Mouse (Mus musculus) MEL (cell line): ENCODE data around the gene Gm20388.

Source experiments
- CTCF ChIP-seq, 3 experiments: IDR thresholded peaks in 2 of 3; conservative IDR thresholded peaks in 1 of 3; 2 replicates each; pipeline ENCODE4 v1.5.1; 2011 to 2012; ENCODE audit warnings: low read length in 3 of 3, low read depth in 2 of 3, mild to moderate bottlenecking in 2 of 3, improper control_type of control experiment in 1 of 3, inconsistent platforms in 1 of 3, mixed read lengths in 1 of 3, moderate library complexity in 1 of 3; ENCODE audit not compliant: control insufficient read depth in 1 of 3, insufficient read depth in 1 of 3, poor library complexity in 1 of 3, severe bottlenecking in 1 of 3
- GABPA ChIP-seq: IDR thresholded peaks from 2 replicates; pipeline ENCODE4 v1.6.1; 2012; ENCODE audit warnings: low read depth, mild to moderate bottlenecking, inconsistent platforms, low read length, improper control_type of control experiment, moderate library complexity
- GATA1 ChIP-seq: IDR thresholded peaks from 2 replicates; pipeline ENCODE4 v1.6.1; 2011; ENCODE audit warnings: low read depth, low read length, improper control_type of control experiment
- HCFC1 ChIP-seq: IDR thresholded peaks from 2 replicates; pipeline ENCODE4 v1.6.1; 2012; ENCODE audit warnings: low read depth, mild to moderate bottlenecking, inconsistent platforms, low read length, improper control_type of control experiment, moderate library complexity
- JUND ChIP-seq: IDR thresholded peaks from 2 replicates; pipeline ENCODE4 v1.6.1; 2011; ENCODE audit warnings: low read depth, mild to moderate bottlenecking, improper control_type of control experiment, low read length
- MAX ChIP-seq: IDR thresholded peaks from 2 replicates; pipeline ENCODE4 v1.6.1; 2011; ENCODE audit warnings: low read length, improper control_type of control experiment
- MYB ChIP-seq: IDR thresholded peaks from 2 replicates; pipeline ENCODE4 v1.6.1; 2011; ENCODE audit warnings: mild to moderate bottlenecking, low read depth, low read length, improper control_type of control experiment
- MYC ChIP-seq: IDR thresholded peaks from 2 replicates; pipeline ENCODE4 v1.6.1; 2011; ENCODE audit warnings: low read depth, mild to moderate bottlenecking, low read length, improper control_type of control experiment, moderate library complexity
- POLR2A ChIP-seq, 2 experiments: IDR thresholded peaks; 2 replicates each; pipeline ENCODE4 v1.6.1; 2011 to 2012; ENCODE audit warnings: low read length in 2 of 2, mild to moderate bottlenecking in 2 of 2, control low read depth in 1 of 2, improper control_type of control experiment in 1 of 2, low read depth in 1 of 2, moderate library complexity in 1 of 2; ENCODE audit not compliant: control insufficient read depth in 1 of 2, insufficient read depth in 1 of 2, poor library complexity in 1 of 2
- TCF12 ChIP-seq: IDR thresholded peaks from 2 replicates; pipeline ENCODE4 v1.6.1; 2014; ENCODE audit warnings: low read depth, mild to moderate bottlenecking, inconsistent platforms, low read length, improper control_type of control experiment, moderate library complexity
- USF1 ChIP-seq: IDR thresholded peaks from 2 replicates; pipeline ENCODE4 v1.6.1; 2014; ENCODE audit warnings: low read depth, mild to moderate bottlenecking, inconsistent platforms, low read length, improper control_type of control experiment, moderate library complexity
- ZNF384 ChIP-seq: IDR thresholded peaks from 2 replicates; pipeline ENCODE4 v1.6.1; 2012; ENCODE audit warnings: low read depth, mild to moderate bottlenecking, inconsistent platforms, low read length, improper control_type of control experiment

- TF ChIP-seq TCF12: no peak
- TF ChIP-seq USF1: no peak
- no peak for TF ChIP-seq CTCF (IDR thresholded peaks at IDR 0.05 in 2 of 3, conservative IDR thresholded peaks at IDR 0.05 in 1 of 3; ENCODE audit: control insufficient read depth in 1 of 3, insufficient read depth in 1 of 3, low read depth in 2 of 3, low read length in 3 of 3, poor library complexity in 1 of 3, severe bottlenecking in 1 of 3)
- TF ChIP-seq POLR2A (IDR thresholded peaks at IDR 0.05; ENCODE audit: control insufficient read depth in 1 of 2, insufficient read depth in 1 of 2, low read depth in 1 of 2, low read length in 2 of 2, poor library complexity in 1 of 2): no peak
- TF ChIP-seq MYB: no peak
- TF ChIP-seq ZNF384: no peak
- no peak for TF ChIP-seq GATA1
- no peak for TF ChIP-seq JUND
- TF ChIP-seq MYC: no peak
- no peak for TF ChIP-seq MAX
- TF ChIP-seq HCFC1: no peak
- no peak for TF ChIP-seq GABPA
Measured at GRCm38 (mm10) chr8:120482015-120482689, 571.5 kb downstream of the Gm20388 start.
